Mouse (Mus musculus) G1E (cell line): ENCODE measurements around the gene Sbk1.

Experiments
- CTCF ChIP-seq: IDR thresholded peaks from 2 replicates; pipeline ENCODE4 v1.5.1; 2012; ENCODE audit warnings: low read depth, low read length, inconsistent platforms, mixed read lengths
- GATA1 ChIP-seq: IDR thresholded peaks from 2 replicates; pipeline ENCODE4 v1.6.1; 2012; ENCODE audit warnings: borderline replicate concordance, low read length, inconsistent platforms, mixed read lengths
- GATA2 ChIP-seq: IDR thresholded peaks from 2 replicates; pipeline ENCODE4 v1.6.1; 2012; ENCODE audit warnings: low read depth, low read length, inconsistent platforms, borderline replicate concordance
- TAL1 ChIP-seq: conservative IDR thresholded peaks from 2 replicates; pipeline ENCODE4 v1.6.1; 2012; ENCODE audit warnings: low read depth, low read length, inconsistent platforms, mixed read lengths

GRCm38 (mm10) chr7:126263964-126264363 lies 8.5 kb upstream of the Sbk1 start:
- no peak for TF ChIP-seq GATA1
- TF ChIP-seq CTCF = no peak
- no peak for TF ChIP-seq TAL1
- no peak for TF ChIP-seq GATA2
